ENCODE assay signal across 19 mouse cellular contexts in the genomic region with DNA sequence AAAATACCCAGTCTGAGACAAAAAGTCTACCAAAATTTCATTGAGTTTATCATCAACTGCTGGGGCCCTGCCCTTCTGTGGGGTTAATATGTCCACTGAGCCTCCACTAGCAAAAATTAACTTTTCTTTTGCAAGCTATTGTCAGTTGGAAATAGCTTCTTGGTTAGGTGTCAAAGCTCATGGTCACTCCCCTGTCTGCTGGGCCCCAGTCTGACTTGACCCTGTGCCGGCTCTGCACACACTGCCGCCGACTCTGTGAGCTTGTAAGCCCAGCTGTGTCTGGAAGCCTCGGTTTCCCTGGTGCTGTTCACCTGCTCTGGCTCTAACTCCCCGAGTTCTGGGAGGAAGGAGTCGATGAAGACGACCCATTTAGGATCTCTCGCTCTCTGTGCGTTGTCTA.
"Had no signal": no experiment of that assay in that cellular context is flagged by ENCODE, and none has a peak within 500 bp of the region (broad histone marks: within the 10 kb centered on the region; RNA-seq: fewer than 3 reads in every experiment).

No protein-coding gene starts in this region.

- H3K36me3 ChIP-seq: limb, embryonic 15.5 days; liver, embryonic 13.5 days; lung, embryonic 15.5 days; neural tube, embryonic 13.5 days had no signal

- H3K4me3 ChIP-seq: left cerebral cortex, adult 2 months; limb, embryonic 15.5 days; liver, embryonic 13.5 days; lung, embryonic 15.5 days; neural tube, embryonic 13.5 days had no signal

- DNase-seq: liver, embryonic 13.5 days; liver, postnatal 0 days; lung, postnatal 14 days; retina, postnatal 1 day; right cerebral cortex, postnatal 4 days; spleen, adult 18-20 months; thymus, adult 18-20 months; thymus, postnatal 14 days had no signal

- H3K4me2 ChIP-seq: limb, embryonic 15.5 days; liver, embryonic 13.5 days; lung, embryonic 15.5 days; midbrain, embryonic 11.5 days; neural tube, embryonic 13.5 days had no signal

- H3K27ac ChIP-seq: left cerebral cortex, adult 2 months; limb, embryonic 15.5 days; liver, embryonic 13.5 days; lung, embryonic 15.5 days; macrophage; neural tube, embryonic 13.5 days had no signal

- ATAC-seq: hindbrain, embryonic 16.5 days; inflammation-experienced regulatory T-cells, adult 6 months; intestine, postnatal 0 days; liver, postnatal 0 days; midbrain, embryonic 16.5 days had no signal

- H3K4me1 ChIP-seq: limb, embryonic 15.5 days; liver, embryonic 13.5 days; lung, embryonic 15.5 days; megakaryocyte, embryonic 14.5 days; neural tube, embryonic 13.5 days had no signal

- H3K9me3 ChIP-seq: limb, embryonic 15.5 days; liver, embryonic 13.5 days; lung, embryonic 15.5 days; neural tube, embryonic 13.5 days had no signal

- H3K9ac ChIP-seq: limb, embryonic 15.5 days; liver, embryonic 13.5 days; liver, postnatal 0 days; lung, embryonic 15.5 days; neural tube, embryonic 13.5 days had no signal

- H3K27me3 ChIP-seq: limb, embryonic 15.5 days; liver, embryonic 13.5 days; lung, embryonic 15.5 days; megakaryocyte, embryonic 14.5 days; neural tube, embryonic 13.5 days had no signal
